Mouse (Mus musculus) cerebellum, adult 11 months (tissue): ENCODE data around the gene Morn1.
A peak's percentile ranks its signal among the peaks of the same experiment; 100 is the strongest.
"Not testable (repeated sequence)": the region's sequence is repeated elsewhere in the genome, so short reads cannot be mapped to it uniquely, and the experiment has no call there.

Experiments
- DNase-seq: peaks from one replicate; pipeline ENCODE4 v3.0.0; 2022

The Morn1 gene

GRCm38 (mm10) chr4:155086108-155087024, at the start of gene Morn1, which contains the start of gene Rer1:
Gene Morn1 (plus strand): TSS chr4:155086577.
Gene Rer1 (minus strand): TSS chr4:155086382.
- DNase-seq, result peak; percentile 100

GRCm38 (mm10) chr4:155040197-155040596, 46.2 kb upstream of the Morn1 start:
- DNase-seq, result no peak

GRCm38 (mm10) chr4:155040696-155041095, 45.7 kb upstream of the Morn1 start:
- DNase-seq, result no peak

- peak; percentile 54 for DNase-seq
Measured at GRCm38 (mm10) chr4:155042606-155043288, 43.6 kb upstream of the Morn1 start.

- no peak for DNase-seq
Measured at GRCm38 (mm10) chr4:155043289-155043625, 43.1 kb upstream of the Morn1 start.

GRCm38 (mm10) chr4:155046636-155047035, 39.7 kb upstream of the Morn1 start:
- no peak for DNase-seq

- DNase-seq, result no peak
Measured at GRCm38 (mm10) chr4:155050116-155050515, 36.3 kb upstream of the Morn1 start.

- DNase-seq, result no peak
Measured at GRCm38 (mm10) chr4:155056724-155057123, 29.7 kb upstream of the Morn1 start, which contains the start of gene Plch2. Gene Plch2 (minus strand): TSS chr4:155056784.

GRCm38 (mm10) chr4:155058325-155058724, 28.1 kb upstream of the Morn1 start:
- no peak for DNase-seq

- DNase-seq, result no peak
Measured at GRCm38 (mm10) chr4:155063895-155064294, 22.5 kb upstream of the Morn1 start.

GRCm38 (mm10) chr4:155064474-155064873, 21.9 kb upstream of the Morn1 start:
- no peak for DNase-seq

- peak; percentile 89 for DNase-seq
Measured at GRCm38 (mm10) chr4:155065970-155066833, 20.2 kb upstream of the Morn1 start.

GRCm38 (mm10) chr4:155066834-155067522, 19.4 kb upstream of the Morn1 start, which contains the start of gene Pex10:
Gene Pex10 (plus strand): TSS chr4:155067016.
- DNase-seq, result peak; percentile 97

- no peak for DNase-seq
Measured at GRCm38 (mm10) chr4:155068357-155068972, 17.9 kb upstream of the Morn1 start.

GRCm38 (mm10) chr4:155069191-155069590, 17.2 kb upstream of the Morn1 start:
- peak; percentile 63 for DNase-seq

GRCm38 (mm10) chr4:155070199-155070598, 16.2 kb upstream of the Morn1 start:
- DNase-seq, result no peak

- DNase-seq, result no peak
Measured at GRCm38 (mm10) chr4:155070921-155071320, 15.5 kb upstream of the Morn1 start.

GRCm38 (mm10) chr4:155074418-155074817, 12.0 kb upstream of the Morn1 start:
- DNase-seq, result peak; percentile 31

- no peak for DNase-seq
Measured at GRCm38 (mm10) chr4:155075137-155075536, 11.2 kb upstream of the Morn1 start.

- DNase-seq, result no peak
Measured at GRCm38 (mm10) chr4:155075813-155076212, 10.6 kb upstream of the Morn1 start.

GRCm38 (mm10) chr4:155076677-155077076, 9.7 kb upstream of the Morn1 start:
- no peak for DNase-seq

- not testable (repeated sequence) for DNase-seq
Measured at GRCm38 (mm10) chr4:155078808-155079207, 7.6 kb upstream of the Morn1 start.
